Mouse (Mus musculus): ENCODE measurements around the gene Iars2. TPM values are rescaled to one million over a fixed set of nuclear protein-coding genes. Genes with fewer than 3 reads are reported as not detected.

Iars2 gene
- 10 to 100 TPM in 1 of 2 experiments, 1 to 10 TPM in 1; 1.7 to 12.2 TPM for polyA plus RNA-seq (2012; fragmentation: generic; extraction: Trizol)

GRCm38 (mm10) chr1:185328721-185329610, at the start of gene Iars2:
Gene Iars2 (minus strand): TSS chr1:185329396.

DNA sequence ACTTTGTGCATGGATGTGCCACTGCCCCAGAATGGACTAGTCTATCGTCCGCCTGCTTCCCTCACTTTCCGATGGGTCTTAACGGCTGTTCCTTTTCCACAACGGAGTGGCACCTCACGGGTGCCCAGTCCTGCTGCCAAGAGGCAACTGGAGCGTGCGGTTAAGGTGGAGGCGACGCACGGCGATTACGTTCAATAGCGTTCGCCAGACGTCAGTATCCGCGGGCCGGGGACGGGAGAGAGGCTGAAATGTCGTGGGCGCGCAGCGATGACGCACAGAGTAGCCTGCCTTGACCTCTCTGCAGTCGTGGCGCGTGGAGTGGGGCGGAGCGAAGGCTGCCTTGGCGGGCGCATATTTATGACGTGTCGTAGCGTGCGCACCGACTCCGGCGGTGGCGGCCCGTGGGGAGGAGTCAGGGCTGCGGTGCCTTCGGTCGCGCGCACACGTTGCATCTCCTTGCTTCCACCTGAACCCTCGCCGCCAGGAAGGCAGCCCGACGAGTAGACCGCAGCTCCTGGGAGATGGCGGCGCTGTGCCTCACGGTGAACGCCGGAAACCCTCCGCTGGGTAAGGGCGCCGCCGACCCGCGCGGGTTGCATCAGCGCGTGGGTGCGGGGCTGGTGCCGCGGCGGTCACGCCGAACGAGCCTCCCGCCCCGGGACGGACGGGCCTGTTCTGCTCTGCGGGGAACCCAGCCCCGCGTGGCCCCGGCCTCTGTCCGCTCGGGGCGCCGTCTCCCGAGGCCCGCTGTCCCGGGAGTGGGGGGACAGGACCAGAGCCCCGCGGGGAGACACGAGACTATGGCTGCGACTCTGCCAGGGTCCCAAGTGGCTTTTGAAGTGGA, 33.7 kb upstream of the Iars2 start, which contains the start of gene Eprs:
TSS of gene Eprs (plus strand) at position 368 of the 844 bp plus-strand sequence.

GRCm38 (mm10) chr1:185331983-185332430, 2.8 kb upstream of the Iars2 start, which contains the start of gene Bpnt1:
Gene Bpnt1 (plus strand): TSS chr1:185332149.

Other genes with a start within 250 kb of the Iars2 start
- gene Rab3gap2, start 125.3 kb downstream of the Iars2 start, polyA plus RNA-seq (2012; fragmentation: generic; extraction: Trizol) = 10 to 100 TPM in 1 of 2 experiments, 1 to 10 TPM in 1; 3.9 to 17.3 TPM
- 1 to 10 TPM; 3.7 to 7.9 TPM for gene Bpnt1, start 2.8 kb upstream of the Iars2 start, polyA plus RNA-seq (2012; fragmentation: generic; extraction: Trizol)
- 10 to 100 TPM in 1 of 2 experiments, 1 to 10 TPM in 1; 6.9 to 24.9 TPM for gene Eprs, start 33.6 kb upstream of the Iars2 start, polyA plus RNA-seq (2012; fragmentation: generic; extraction: Trizol)
- not detected for gene Slc30a10, start 125.5 kb upstream of the Iars2 start, polyA plus RNA-seq (2012; fragmentation: generic; extraction: Trizol)

All from C3H10T1/2 (cell line).